Mouse (Mus musculus) heart, postnatal 14 days (tissue): ENCODE results near the gene Dnmt3l. TPM values are rescaled to one million over a fixed set of nuclear protein-coding genes. Genes with fewer than 3 reads are reported as not detected.
"Not testable (repeated sequence)": the region's sequence is repeated elsewhere in the genome, so short reads cannot be mapped to it uniquely, and the experiment has no call there.

Experiments
- DNase-seq, 2 experiments: peaks; one replicate each; pipeline ENCODE4 v3.0.0; 2021 to 2022
- intact Hi-C: fragments of 180-260 bp; cut with DNase I; formaldehyde crosslinking; loops from one replicate; pipeline ENCODE4 v1.15.1; 2025
- total RNA-seq, 2 experiments: library from RNA; stranded (reverse); gene quantifications; 2 replicates each; pipeline ENCODE4 v1.2.3; 2021

Gene Dnmt3l
- total RNA-seq, 2 experiments from 2014 or later, result not detected

GRCm38 (mm10) chr10:78025453-78025852 is 16.3 kb upstream of the Dnmt3l start:
- intact Hi-C loops, result loop anchor here (5.0 kb wide), 1 partner anchor 38 kb away; no protein-coding TSS in a partner anchor
- DNase-seq, result not testable (repeated sequence)

- DNase-seq, result peak; percentile 77 to 83
- intact Hi-C loops, result loop anchor here (5.0 kb wide), 1 partner anchor 41 kb away; no protein-coding TSS in a partner anchor
These were observed 13.6 kb upstream of the Dnmt3l start for GRCm38 (mm10) chr10:78028129-78028528.

GRCm38 (mm10) chr10:78029080-78029479 is 12.7 kb upstream of the Dnmt3l start:
- intact Hi-C loops, result loop anchor here (5.0 kb wide), 1 partner anchor 42 kb away; no protein-coding TSS in a partner anchor
- DNase-seq, result no peak

- no peak for DNase-seq
- intact Hi-C loops, result loop anchor here (1.0 to 5.0 kb wide), 2 partner anchors 35 to 131 kb away; partner anchors contain the start of gene Icosl
These were observed 9.8 kb upstream of the Dnmt3l start for GRCm38 (mm10) chr10:78031987-78032386.

- DNase-seq, result no peak
- intact Hi-C loops, result no loop called here
These were observed 4.6 kb upstream of the Dnmt3l start for GRCm38 (mm10) chr10:78037139-78037538.

- no peak for DNase-seq
- intact Hi-C loops, result no loop called here
These were observed 349 bp downstream of the Dnmt3l start for GRCm38 (mm10) chr10:78042096-78042495.

GRCm38 (mm10) chr10:78042697-78043405 is 1.1 kb downstream of the Dnmt3l start:
- no peak for DNase-seq
- intact Hi-C loops, result no loop called here

GRCm38 (mm10) chr10:78043406-78043836 is 1.7 kb downstream of the Dnmt3l start, which contains the start of gene Aire:
Gene Aire, minus strand, starts transcription at chr10:78043610.
- peak; percentile 68 to 70 for DNase-seq
- intact Hi-C loops, result no loop called here

- intact Hi-C loops, result no loop called here
- DNase-seq, result no peak
These were observed 2.8 kb downstream of the Dnmt3l start for GRCm38 (mm10) chr10:78044531-78044930.

GRCm38 (mm10) chr10:78046388-78046787 is 4.6 kb downstream of the Dnmt3l start:
- DNase-seq, result no peak
- intact Hi-C loops, result no loop called here

GRCm38 (mm10) chr10:78048061-78048730 is 6.4 kb downstream of the Dnmt3l start:
- no peak for DNase-seq
- intact Hi-C loops, result no loop called here

GRCm38 (mm10) chr10:78049519-78050035 is 7.8 kb downstream of the Dnmt3l start:
- intact Hi-C loops, result no loop called here
- DNase-seq, result no peak

GRCm38 (mm10) chr10:78054633-78055565 is 13.2 kb downstream of the Dnmt3l start:
- intact Hi-C loops, result no loop called here
- DNase-seq, result peak; percentile 17 to 32

GRCm38 (mm10) chr10:78057056-78057455 is 15.3 kb downstream of the Dnmt3l start:
- intact Hi-C loops, result no loop called here
- DNase-seq, result no peak

- intact Hi-C loops, result no loop called here
- no peak for DNase-seq
These were observed 21.4 kb downstream of the Dnmt3l start for GRCm38 (mm10) chr10:78063122-78063521.

- intact Hi-C loops, result loop anchor here (5.0 kb wide), 1 partner anchor 35 kb away; no protein-coding TSS in a partner anchor
- no peak for DNase-seq
These were observed 25.5 kb downstream of the Dnmt3l start for GRCm38 (mm10) chr10:78067226-78067625.

GRCm38 (mm10) chr10:78068541-78068940 is 26.8 kb downstream of the Dnmt3l start:
- peak in 1 of 2 experiments; percentile 33 for DNase-seq

GRCm38 (mm10) chr10:78069101-78070011 is 27.6 kb downstream of the Dnmt3l start, which contains the start of gene Icosl:
Gene Icosl, plus strand, starts transcription at chr10:78069302.
- peak; percentile 83 to 87 for DNase-seq
- intact Hi-C loops, result loop anchor here (1.0 to 5.0 kb wide), 3 partner anchors 37 to 91 kb away; no protein-coding TSS in a partner anchor

More at GRCm38 (mm10) chr10:78068541-78068940, 26.8 kb downstream of the Dnmt3l start:
- intact Hi-C loops, result loop anchor here (5.0 kb wide), 1 partner anchor 36 kb away; no protein-coding TSS in a partner anchor

- no peak for DNase-seq
- intact Hi-C loops, result no loop called here
These were observed 32.4 kb downstream of the Dnmt3l start for GRCm38 (mm10) chr10:78074151-78074550.
